Mouse (Mus musculus) CH12F3 (cell line): ENCODE measurements around the gene Iqgap2.

Source experiments
- in situ Hi-C: fragments of 300-500 bp; cut with MboI; formaldehyde crosslinking; loops from 2 replicates; pipeline ENCODE4 v1.14.3; 2020; ENCODE audit warnings: low sequenced_read_pairs

Gene Iqgap2

DNA sequence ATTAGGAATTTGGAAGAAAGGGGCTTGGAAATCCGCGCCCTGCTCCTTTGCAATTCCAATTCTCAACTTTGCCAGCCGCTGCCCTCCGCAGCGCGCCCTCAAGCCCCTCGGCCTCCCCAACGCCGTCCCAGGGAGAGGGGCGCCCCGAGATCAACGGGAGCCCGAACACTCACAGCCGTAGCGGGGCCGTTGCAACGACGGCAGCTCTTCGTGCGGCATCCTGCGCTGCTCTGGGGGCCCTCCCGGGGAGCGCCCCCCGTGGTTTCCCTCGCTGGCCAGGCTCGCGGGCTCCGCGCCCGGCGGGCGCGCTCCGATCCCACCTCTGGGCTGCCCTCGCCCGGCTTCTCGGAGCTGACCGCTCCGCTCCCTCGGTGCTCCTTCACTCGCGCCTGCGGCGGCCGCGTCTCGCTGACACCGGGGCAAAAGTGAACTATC, at the start of gene Iqgap2:
Iqgap2 (minus strand) TSS at position 432 of the 435 bp plus-strand sequence.
- in situ Hi-C loops: no loop called here

DNA sequence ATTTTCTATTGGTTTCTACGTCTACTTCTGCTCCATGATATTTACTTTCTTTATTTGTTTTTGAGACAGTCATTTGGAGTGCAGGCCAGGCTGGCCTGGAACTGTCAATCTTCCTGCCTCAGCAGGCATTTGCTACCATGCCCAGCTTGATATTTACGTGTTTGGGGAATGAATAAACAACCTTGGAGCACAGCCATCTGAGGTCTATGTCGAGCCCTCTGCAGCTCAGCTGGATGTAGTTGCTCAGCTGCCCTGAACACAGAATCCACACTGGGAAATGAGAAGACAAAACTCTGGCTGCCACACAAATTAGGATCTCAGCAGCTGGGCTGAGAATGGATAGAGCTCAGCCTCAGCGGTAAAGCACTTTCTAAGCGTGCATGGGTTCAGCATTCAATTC, 49.1 kb upstream of the Iqgap2 start:
- in situ Hi-C loops: no loop called here

DNA sequence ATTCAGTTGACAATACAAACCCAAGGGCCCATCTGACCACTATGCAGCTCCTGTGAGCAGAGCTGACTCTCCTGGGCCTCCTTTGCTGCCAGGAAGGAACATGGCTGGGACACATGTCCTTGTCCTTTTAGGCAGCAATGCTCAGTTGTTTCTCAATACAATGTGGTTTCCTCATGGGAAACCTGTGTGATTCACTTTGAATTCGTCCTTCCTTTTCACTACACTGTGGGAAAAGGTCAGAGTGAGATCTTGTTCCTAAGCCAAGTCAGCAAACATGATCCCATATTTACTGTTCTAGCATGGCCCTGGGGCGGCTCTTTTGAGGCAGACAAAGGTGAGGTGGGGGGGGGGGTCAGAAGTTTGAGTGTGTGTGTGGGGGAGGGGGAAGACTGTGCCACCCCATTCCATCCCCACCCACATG, 32.5 kb upstream of the Iqgap2 start:
- in situ Hi-C loops: no loop called here

DNA sequence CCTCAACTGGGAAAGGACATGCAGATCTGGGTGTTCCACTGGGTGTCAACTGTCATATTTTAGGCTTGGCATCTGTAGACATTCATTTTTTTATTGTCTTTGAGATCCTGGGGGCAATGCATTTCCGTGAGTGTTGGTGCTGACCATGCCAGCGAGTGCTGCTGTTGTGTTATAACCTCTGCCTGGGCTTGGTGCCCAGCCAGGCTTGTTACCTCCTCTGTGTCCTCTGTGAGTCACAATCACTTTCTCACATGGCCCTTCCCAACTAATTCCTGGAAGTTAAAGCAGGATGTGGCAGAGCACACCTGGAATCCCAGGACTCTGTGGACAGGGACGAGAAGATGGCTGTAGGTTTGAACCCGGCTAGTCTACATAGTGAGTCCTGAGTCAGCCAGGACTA, 30.9 kb upstream of the Iqgap2 start:
- in situ Hi-C loops: no loop called here

DNA sequence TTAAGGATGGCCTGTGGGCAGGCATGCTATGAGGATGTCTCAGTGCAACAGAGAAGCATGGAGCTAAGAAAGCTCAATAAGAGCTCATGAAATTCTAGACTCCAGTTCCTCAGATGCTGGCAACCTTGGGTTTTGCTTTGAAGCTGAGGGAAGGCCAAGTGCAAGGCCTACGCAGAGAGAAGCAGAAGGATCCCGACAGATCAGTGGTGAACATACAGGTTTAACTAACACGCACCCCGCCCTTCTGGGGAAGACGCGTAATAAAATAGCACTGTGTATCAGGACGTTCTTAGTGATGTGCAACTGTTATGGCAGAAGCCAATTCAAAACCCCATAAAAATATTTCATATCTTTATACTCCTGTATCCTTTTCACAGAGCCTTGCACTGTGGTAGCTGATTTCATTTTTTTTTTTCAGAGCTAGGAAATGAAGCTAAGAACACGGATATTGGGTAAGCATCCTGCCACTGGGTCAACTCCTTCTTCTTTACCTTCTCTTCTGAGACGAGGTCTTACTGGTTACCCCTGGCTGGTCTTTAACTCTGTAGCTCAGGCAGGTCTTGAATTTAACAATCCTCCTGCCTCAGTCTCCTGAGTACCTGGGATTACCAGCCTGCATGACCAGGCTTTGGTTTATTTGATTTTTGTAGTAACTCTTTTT, 27.0 kb upstream of the Iqgap2 start:
- in situ Hi-C loops: no loop called here

DNA sequence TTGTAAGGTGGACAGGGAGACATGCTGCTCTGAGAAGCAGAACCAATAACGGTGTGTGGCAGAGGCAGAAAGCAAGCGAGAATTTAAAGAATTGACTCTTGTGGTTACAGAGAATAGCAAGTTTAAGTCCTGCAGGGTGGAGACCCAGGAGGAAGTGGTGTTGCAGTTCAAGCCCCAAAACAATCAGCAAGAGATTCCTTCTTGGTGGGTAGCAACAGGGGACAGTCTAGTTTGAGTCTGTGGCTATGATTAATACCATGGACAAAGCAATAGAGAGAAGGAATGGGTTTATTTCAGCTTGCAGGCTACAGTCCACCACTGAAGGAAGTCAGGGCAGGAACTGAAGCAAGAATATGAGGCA, 21.3 kb upstream of the Iqgap2 start:
- in situ Hi-C loops: no loop called here

DNA sequence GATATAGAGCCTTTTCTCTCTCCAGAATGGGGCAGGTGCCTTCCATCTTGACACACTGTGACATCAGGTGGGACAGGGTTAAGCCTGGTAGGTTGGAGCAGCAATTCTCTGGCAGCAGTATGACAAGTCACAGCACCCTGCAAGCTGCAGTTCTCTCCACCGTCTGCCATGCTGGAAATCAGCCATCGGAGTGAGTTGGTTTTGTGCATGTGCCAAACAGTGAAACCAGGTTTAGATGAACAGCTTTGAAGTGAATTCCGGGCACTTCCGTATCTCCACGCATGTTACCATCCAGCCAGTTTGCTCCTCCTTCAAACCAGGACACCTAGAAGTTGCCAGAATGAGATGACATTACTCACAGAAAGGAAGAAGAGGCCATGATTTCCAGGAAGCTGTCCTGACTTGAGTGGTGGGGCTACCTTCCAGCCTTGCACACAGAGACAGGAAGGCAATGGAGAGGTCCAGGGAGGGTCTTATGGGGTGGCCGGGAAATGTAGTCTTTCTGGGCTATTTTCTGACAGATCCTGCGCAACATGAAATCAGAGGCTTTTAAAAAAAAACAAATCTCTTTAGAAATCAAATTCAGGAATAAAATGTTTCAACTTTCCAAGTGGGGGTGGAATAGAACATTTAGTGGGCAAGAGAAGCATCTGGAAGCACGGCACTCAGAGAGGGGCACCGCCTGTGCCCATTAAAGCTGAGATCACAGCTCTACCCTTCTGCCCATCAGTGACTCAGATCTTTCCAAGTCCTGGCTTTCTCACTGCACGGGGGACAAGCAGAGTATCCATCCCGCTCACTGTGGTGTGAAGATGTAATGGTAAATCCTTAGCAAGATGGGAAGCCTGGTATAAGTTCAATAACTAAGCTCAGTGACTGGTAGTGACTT, 20.7 kb upstream of the Iqgap2 start:
- in situ Hi-C loops: no loop called here

DNA sequence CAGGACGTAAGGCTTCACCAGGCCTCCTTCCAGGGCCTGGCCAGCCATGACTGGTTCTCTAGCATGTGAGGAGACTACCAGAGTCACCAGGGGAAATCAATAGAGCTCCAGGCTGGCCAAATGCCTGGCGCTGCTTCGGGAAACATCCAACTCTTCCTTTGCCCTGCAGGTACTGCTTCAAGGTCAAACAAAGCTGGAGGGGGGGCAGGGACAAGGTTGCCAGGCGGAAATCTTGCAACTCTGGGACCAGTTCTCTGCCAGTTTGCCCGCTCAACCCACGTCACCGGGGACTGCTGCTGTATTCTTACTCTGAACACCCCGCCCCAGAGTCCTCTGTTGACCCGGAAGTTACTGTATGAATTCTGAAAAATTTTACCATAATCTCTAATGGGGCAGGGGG, 18.5 kb upstream of the Iqgap2 start:
- in situ Hi-C loops: no loop called here

DNA sequence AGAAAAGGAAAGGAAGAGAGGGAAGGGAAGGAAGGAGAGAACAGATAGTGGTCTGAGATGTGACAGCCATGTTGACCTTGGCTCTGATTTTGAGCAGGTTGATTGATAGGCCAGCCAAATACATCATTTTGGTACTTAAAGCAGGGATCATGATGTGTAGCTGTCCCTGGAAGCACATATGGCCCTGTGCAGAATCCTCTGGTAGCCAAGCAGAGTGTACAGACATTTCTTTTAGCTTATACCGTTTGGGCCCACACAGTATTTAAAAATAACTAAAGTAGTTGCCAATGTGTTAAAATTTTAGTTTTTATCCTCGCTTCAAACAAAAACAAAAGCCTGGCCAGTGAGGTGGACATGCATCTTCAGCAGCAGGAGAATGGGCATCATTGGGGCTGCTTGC, 17.5 kb upstream of the Iqgap2 start:
- in situ Hi-C loops: no loop called here

DNA sequence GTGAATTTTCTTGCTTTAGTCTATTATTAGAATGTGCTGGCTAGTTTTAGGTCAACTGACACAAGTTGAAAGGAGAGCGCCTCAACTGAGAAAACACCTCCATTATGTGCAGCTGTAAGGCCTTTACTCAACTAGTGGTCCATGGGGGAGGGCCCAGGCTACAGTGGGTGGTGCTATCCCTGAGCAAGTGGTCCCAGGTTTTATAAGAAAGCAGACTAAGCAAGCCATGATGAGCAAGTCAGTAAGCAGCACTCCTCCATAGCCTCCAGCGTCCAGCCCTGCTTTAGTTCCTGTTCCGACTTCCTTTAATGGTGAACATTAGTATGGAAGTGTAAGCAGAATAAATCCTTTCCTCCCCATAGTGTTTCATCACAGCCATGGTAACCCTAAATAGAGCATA, 11.0 kb upstream of the Iqgap2 start:
- in situ Hi-C loops: no loop called here

DNA sequence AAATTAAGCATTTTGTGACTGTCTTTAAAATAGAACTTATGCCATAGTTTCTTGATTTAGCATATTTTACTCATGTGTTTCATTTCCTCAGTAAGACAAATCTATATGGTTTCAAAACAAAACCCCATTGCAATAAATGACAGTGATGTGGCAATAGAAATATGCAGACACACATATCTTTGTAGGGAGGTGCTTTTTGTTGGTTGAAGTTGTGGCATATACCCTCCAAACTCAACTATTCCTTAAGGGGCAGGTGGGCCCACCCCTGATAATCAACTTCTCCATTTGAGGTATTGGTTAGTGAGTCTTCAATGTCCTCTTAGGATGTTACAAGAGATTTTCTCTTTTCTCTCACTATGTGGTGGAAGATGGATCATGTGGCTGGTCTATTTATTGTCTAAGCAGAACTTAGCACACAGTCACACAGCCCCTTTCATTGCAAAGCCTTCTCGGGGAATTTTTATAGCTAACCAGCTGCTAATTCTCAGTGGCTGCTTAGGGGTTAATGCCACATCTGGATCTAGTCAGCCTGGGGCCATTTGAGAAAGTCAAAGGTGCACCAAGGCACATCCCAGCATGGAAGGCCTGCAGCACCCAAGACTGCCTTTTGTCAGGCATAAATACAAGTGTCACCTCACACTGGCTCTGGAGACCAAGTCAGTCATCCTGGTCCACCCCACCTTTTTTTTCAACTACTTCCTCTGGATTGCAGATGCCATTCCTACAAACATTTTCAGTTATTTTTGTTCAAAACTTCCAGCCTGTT, 8.3 kb upstream of the Iqgap2 start:
- in situ Hi-C loops: no loop called here

DNA sequence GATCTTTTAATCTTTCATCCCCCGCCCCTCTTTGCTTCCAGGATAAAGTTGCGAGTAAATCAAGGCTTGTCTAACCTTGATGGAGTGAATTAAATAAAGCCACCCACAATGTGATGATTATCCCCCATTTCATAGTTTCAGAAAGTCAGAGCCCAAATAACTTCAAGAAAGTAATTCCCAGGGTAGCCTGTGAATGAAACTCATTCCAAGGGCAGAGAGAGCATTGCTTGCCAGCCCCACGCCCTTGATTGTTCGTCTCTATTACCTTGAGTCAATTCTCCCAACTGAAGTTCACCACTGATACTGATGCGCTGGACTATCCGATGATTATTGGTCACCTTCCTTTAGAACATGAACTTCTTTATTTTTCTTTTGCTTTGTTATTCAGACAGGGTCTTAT, 4.8 kb upstream of the Iqgap2 start:
- in situ Hi-C loops: no loop called here

DNA sequence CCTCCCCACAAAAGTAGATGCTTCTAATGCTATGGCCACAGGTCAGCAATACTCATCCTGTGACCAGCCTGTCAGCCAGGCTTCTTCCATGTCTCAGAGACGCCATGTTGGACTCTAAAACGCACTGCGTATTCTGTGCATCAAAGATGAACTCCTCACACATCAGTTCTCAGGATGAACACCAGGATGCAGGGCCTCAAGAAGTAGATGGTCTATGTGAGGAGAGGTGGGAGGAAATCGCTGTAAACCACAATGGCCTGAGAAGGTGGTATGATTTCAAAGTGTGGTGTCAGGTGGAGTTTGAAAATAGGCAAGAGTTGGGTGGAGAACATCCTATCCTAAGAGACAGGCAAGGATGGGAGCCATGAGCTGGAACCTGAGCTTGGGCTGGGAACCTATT, 1.4 kb upstream of the Iqgap2 start:
- in situ Hi-C loops: no loop called here

DNA sequence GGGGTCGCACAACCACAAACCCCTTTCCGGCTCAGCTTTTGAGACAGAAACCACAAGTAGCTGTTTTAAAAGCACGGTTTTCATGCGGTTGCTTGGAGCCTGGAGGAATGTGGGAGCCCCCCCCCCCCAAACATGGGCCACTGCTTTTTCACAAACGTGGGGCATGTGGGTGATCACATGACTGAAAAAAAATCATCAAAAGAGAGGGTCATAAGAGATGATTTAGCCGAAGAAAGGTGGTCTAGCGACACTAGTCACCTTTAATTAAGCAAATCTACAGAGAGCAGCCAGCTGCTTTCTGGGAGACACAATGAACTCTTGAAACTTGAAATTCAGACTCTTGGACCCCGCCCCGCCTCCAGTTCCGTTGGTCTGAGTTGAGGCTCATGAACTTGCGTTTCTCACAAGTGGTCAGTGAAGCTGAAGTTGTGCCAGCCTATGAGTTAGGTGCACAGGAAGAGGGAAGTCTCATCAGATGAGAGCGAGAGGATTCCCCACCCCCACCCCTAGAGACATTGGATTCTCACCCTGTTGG, 956 bp upstream of the Iqgap2 start:
- in situ Hi-C loops: no loop called here

DNA sequence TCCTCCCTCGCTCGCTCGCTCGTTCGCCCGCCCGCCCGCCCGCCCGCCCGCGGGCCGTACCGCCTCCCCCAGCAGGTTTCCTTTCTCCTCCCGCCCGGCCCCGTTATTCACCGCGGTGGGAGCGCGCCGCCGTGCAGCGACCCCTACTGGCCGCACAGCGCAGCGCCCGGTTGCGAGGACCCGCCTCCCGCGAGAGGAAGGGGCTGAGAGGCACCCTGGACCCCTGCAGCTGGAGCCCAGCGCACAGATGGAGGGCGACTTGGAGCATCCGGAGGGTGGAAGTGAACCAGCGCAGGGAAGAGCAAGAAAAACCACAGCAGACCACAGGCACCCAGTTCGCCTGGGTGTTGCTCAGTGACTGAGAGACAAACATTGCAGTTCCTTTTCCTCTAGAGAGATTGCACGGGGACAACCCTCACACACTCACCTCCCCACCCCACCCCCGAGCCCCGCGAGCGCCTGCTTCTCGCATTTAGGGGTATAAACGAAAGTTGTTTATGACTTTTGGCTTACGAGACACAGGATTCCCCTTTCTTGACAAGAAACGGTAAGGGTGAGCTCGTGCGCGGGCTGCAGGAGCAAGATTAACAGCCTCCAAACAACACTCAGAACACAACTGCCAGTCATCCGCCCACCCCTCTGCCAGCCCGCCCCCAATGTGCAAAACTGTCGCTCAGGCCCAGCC, 346 bp upstream of the Iqgap2 start:
- in situ Hi-C loops: no loop called here

DNA sequence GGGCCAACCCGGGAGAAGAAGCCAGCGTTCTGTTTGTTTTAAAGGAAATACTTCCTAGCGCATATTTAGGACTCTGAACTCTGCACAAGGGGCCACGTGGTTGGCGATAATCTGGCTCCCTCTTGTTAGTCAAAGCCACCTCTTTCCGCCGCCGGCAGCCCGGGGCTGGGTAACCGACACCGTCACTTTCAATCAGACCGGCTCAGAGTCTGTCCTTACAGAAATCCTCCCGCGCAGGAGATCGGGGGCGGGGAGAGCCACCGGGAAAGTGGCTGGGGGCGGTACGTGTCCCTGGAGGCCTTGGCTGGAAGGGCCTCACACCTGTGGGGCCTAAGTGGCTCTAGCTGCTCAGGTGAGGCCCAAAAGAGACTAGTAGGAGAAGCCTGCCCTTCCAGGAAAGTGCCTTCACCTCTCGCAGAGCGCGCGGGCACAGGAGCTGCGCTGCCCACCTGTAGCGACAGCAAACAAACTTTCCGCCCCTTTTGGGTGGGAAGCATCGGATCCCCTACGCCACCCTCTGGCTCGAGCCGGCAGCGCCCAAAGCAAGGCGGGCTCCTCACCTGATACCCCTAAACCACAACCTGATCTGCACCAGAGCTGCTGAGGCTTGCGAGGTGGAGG, 761 bp downstream of the Iqgap2 start:
- in situ Hi-C loops: no loop called here

DNA sequence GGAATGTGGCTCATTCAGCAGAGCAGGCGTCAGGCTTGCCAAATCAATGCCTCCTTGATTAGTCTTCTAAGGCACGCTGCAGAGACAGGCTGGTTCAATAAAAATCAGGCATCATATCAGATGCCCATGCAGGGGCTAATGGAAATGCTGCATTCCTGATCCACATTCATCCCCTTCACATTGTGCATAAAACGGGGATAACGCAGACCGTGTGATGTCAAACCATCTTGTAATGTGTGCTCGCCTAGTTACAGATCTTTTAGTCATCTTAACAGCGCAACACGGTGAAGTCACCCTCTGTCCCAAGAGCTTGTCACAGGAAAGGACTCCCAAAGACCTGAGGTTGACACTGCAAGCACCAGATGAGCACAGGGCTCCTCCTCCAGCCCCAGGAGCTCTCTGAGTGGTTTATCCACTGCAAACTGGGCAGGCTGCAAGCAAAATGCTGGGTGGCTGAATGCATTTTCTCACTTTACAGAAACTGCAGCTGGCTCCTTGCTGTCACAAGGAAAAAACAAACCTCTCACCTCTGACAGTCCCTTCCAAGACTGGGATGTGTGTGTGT, 1.7 kb downstream of the Iqgap2 start:
- in situ Hi-C loops: no loop called here

DNA sequence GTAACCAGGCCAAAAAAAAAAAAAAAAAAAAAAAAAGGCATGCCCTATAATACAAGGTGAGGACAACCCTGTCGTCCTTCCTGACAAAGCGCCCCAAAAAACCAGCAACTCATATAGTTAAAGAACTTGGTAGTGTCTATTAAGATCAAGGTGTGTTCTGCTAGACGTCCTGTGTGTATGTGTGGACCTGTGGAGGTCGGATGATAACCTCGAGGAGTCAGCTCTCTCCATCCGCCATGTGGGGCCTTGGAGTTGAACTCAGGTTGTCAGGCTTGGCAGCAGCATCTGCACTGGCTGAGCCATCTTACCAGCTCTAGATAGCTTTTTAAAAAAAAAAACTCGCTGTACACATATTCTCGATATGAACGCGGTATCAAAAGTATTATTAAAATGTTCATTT, 2.4 kb downstream of the Iqgap2 start:
- in situ Hi-C loops: no loop called here

DNA sequence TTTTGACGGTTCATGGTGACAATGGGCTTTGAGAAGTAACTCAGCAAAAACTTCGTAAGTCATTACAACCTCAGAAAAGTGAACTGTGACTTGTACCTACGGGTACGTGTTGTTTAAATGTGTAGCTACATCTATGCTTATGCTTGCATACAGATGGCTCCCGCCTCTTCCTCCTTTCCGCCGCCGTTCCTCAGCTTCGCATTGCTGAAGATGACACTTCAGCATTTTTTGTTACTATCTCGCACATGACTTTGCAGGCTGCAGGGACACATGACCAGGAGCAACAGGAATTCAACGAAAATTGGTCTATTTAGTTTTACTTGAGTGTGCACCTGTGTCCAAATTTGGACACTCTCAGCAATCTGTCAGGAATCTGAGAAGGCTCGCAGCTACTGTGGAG, 3.1 kb downstream of the Iqgap2 start:
- in situ Hi-C loops: no loop called here

DNA sequence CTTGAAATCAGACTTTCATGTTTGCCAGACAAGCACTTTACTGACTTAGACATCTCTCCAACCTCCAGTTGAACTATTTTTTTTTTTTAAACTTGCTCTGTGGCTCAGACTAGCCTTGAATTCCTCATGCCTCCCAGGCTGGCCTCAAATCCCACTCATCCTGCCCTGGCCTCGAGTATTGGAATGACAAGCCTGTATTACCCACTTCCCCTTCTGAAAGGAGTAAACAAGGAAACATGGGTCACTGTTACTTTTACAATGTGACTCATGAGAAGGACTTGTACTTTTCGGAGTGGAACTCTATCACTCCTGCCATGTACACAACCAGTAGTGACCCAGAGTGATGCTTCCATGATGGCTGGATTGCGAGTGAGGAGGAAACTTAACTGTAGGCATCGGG, 3.6 kb downstream of the Iqgap2 start:
- in situ Hi-C loops: no loop called here
